Comparison of ENCODE assay signal across 32 mouse cellular contexts in genomic region chr19:57252692-57253448, GRCm38 (mm10).
DNase-seq lines count a peak whose midpoint lies in the region; ATAC-seq lines count a peak whose summit lies in the region.
"Had no signal": no experiment of that assay in that cellular context is flagged by ENCODE, and none has a peak within 500 bp of the region (broad histone marks: within the 10 kb centered on the region; RNA-seq: fewer than 3 reads in every experiment).

No protein-coding gene starts in this region.

- H3K27me3 ChIP-seq in heart, embryonic 16.5 days (ENCODE audit: control insufficient read depth, insufficient read depth, low read length) = no peaks in the 10 kb centered on the region
- H3K27me3 ChIP-seq in liver, embryonic 13.5 days = no peaks in the 10 kb centered on the region
- no peaks in the 10 kb centered on the region for H3K27me3 ChIP-seq in liver, embryonic 11.5 days (replicated peaks; ENCODE audit: control insufficient read depth, insufficient read depth, low read length)
- no peaks in the 10 kb centered on the region for H3K27me3 ChIP-seq in midbrain, embryonic 11.5 days (ENCODE audit: control insufficient read depth, insufficient read depth, low read length)
- H3K27me3 ChIP-seq in midbrain, embryonic 10.5 days (ENCODE audit: low read depth, poor library complexity, severe bottlenecking) = peaks cover 5% of the 10 kb centered on the region
- no peaks in the 10 kb centered on the region for H3K27me3 ChIP-seq in stomach, embryonic 16.5 days (ENCODE audit: control insufficient read depth, insufficient read depth, low read length)
- H3K27me3 ChIP-seq: embryonic facial prominence, embryonic 12.5 days; hindbrain, embryonic 15.5 days; midbrain, embryonic 15.5 days; neural tube, embryonic 15.5 days; stomach, embryonic 15.5 days had no signal

- ATAC-seq in heart, embryonic 16.5 days (replicated peaks; ENCODE audit: extremely low read depth, insufficient read depth, low FRiP score) = peak; percentile 28; the same call in 1 of the 2 replicates
- ATAC-seq in liver, embryonic 13.5 days (ENCODE audit: low read depth) = no peak
- no peak for ATAC-seq in liver, embryonic 11.5 days (replicated peaks; ENCODE audit: low FRiP score)
- no peak for ATAC-seq in midbrain, embryonic 11.5 days (ENCODE audit: low FRiP score)
- peak; percentile 56; the same call in 1 of the 2 replicates for ATAC-seq in stomach, embryonic 16.5 days (ENCODE audit: insufficient read depth, low FRiP score)
- ATAC-seq: CD4-positive, CD25-positive, alpha-beta regulatory T cell, adult 4 months; forebrain, embryonic 14.5 days; inflammation-experienced regulatory T-cells, adult 6 months; midbrain, embryonic 15.5 days had no signal

- H3K4me2 ChIP-seq in heart, embryonic 16.5 days (ENCODE audit: low read depth, low read length) = no peak overlapping the region
- H3K4me2 ChIP-seq in liver, embryonic 13.5 days = no peak overlapping the region
- no peak overlapping the region for H3K4me2 ChIP-seq in liver, embryonic 11.5 days
- H3K4me2 ChIP-seq in midbrain, embryonic 11.5 days = no peak overlapping the region
- no peak overlapping the region for H3K4me2 ChIP-seq in stomach, embryonic 16.5 days (ENCODE audit: low read depth, low read length)
- H3K4me2 ChIP-seq: embryonic facial prominence, embryonic 12.5 days; hindbrain, embryonic 15.5 days; midbrain, embryonic 15.5 days; neural tube, embryonic 15.5 days; stomach, embryonic 15.5 days had no signal

- no peak overlapping the region for H3K4me3 ChIP-seq in heart, embryonic 16.5 days (ENCODE audit: low read length)
- no peak overlapping the region for H3K4me3 ChIP-seq in liver, embryonic 13.5 days (replicated peaks)
- H3K4me3 ChIP-seq in liver, embryonic 11.5 days (ENCODE audit: low read depth, low read length) = no peak overlapping the region
- H3K4me3 ChIP-seq in midbrain, embryonic 11.5 days (ENCODE audit: low read depth, low read length) = no peak overlapping the region
- no peak overlapping the region for H3K4me3 ChIP-seq in midbrain, embryonic 10.5 days
- H3K4me3 ChIP-seq in stomach, embryonic 16.5 days (replicated peaks; ENCODE audit: low read length) = no peak overlapping the region
- H3K4me3 ChIP-seq: embryonic facial prominence, embryonic 12.5 days; hindbrain, embryonic 10.5 days; hindbrain, embryonic 15.5 days; midbrain, embryonic 15.5 days; neural tube, embryonic 15.5 days; stomach, embryonic 15.5 days had no signal

- no peak overlapping the region for H3K9ac ChIP-seq in heart, embryonic 16.5 days (ENCODE audit: low read length)
- no peak overlapping the region for H3K9ac ChIP-seq in liver, embryonic 13.5 days
- no peak overlapping the region for H3K9ac ChIP-seq in liver, embryonic 11.5 days (ENCODE audit: low read depth, low read length)
- H3K9ac ChIP-seq in midbrain, embryonic 11.5 days (ENCODE audit: low read length) = no peak overlapping the region
- H3K9ac ChIP-seq in stomach, embryonic 16.5 days (ENCODE audit: low read length) = no peak overlapping the region
- H3K9ac ChIP-seq: embryonic facial prominence, embryonic 12.5 days; hindbrain, embryonic 15.5 days; midbrain, embryonic 15.5 days; neural tube, embryonic 15.5 days; stomach, embryonic 15.5 days had no signal

- intact Hi-C loops in heart, postnatal 10 days (cut with DNase I) = no loop called here

- H3K27ac ChIP-seq in heart, embryonic 16.5 days (ENCODE audit: low read length) = no peak overlapping the region
- peak overlapping the region; percentile 53; the same call in 1 of the 2 replicates for H3K27ac ChIP-seq in liver, embryonic 13.5 days
- no peak overlapping the region for H3K27ac ChIP-seq in liver, embryonic 11.5 days (ENCODE audit: low read depth, low read length)
- H3K27ac ChIP-seq in midbrain, embryonic 11.5 days (ENCODE audit: low read depth, low read length) = no peak overlapping the region
- no peak overlapping the region for H3K27ac ChIP-seq in midbrain, embryonic 10.5 days (replicated peaks)
- H3K27ac ChIP-seq in stomach, embryonic 16.5 days (ENCODE audit: low read length) = no peak overlapping the region
- H3K27ac ChIP-seq: embryonic facial prominence, embryonic 12.5 days; hindbrain, embryonic 10.5 days; hindbrain, embryonic 15.5 days; kidney, postnatal 0 days; macrophage; midbrain, embryonic 15.5 days; neural tube, embryonic 15.5 days; stomach, embryonic 15.5 days had no signal

- WGBS in heart, embryonic 16.5 days = 53% methylated on average over 9 of the region's 9 CpGs
- 48% methylated on average over 9 of the region's 9 CpGs for WGBS in liver, embryonic 13.5 days (ENCODE audit: insufficient replicate concordance)
- 55% methylated on average over 9 of the region's 9 CpGs for WGBS in liver, embryonic 11.5 days
- 81% methylated on average over 9 of the region's 9 CpGs for WGBS in midbrain, embryonic 11.5 days
- 84% methylated on average over 9 of the region's 9 CpGs for WGBS in midbrain, embryonic 10.5 days
- WGBS in stomach, embryonic 16.5 days = 52% methylated on average over 9 of the region's 9 CpGs

- no peaks in the 10 kb centered on the region for H3K36me3 ChIP-seq in heart, embryonic 16.5 days (ENCODE audit: control insufficient read depth, insufficient read depth)
- H3K36me3 ChIP-seq in liver, embryonic 13.5 days = no peaks in the 10 kb centered on the region
- no peaks in the 10 kb centered on the region for H3K36me3 ChIP-seq in liver, embryonic 11.5 days (ENCODE audit: control insufficient read depth, insufficient read depth, low read length)
- no peaks in the 10 kb centered on the region for H3K36me3 ChIP-seq in midbrain, embryonic 11.5 days (ENCODE audit: control insufficient read depth, insufficient read depth, low read length)
- no peaks in the 10 kb centered on the region for H3K36me3 ChIP-seq in midbrain, embryonic 10.5 days
- H3K36me3 ChIP-seq in stomach, embryonic 16.5 days (ENCODE audit: control insufficient read depth, insufficient read depth, low read length) = no peaks in the 10 kb centered on the region
- H3K36me3 ChIP-seq: embryonic facial prominence, embryonic 12.5 days; hindbrain, embryonic 10.5 days; hindbrain, embryonic 15.5 days; midbrain, embryonic 15.5 days; neural tube, embryonic 15.5 days; stomach, embryonic 15.5 days had no signal

- no peak for DNase-seq in heart, postnatal 10 days
- DNase-seq in liver, embryonic 13.5 days = no peak
- DNase-seq in liver, embryonic 11.5 days (ENCODE audit: low spot score) = no peak
- peak; percentile 59 for DNase-seq in midbrain, embryonic 11.5 days (ENCODE audit: low spot score, missing footprints)
- DNase-seq in midbrain, embryonic 10.5 days (ENCODE audit: low spot score) = no peak
- DNase-seq: adrenal gland, postnatal 14 days; cerebellum, adult 11 months; cerebellum, adult 9-10 months; embryo, embryonic 11 days; gastrocnemius, postnatal 14 days; kidney, adult 18-20 months; kidney, postnatal 4 days; layer of hippocampus, postnatal 36 days; left cerebral cortex, postnatal 4 days; lung, adult 18-20 months; retina, postnatal 1 day; right cerebral cortex, postnatal 14 days; thymus, adult 18-20 months; thymus, postnatal 25 days had no signal

- H3K9me3 ChIP-seq in heart, embryonic 16.5 days (replicated peaks; ENCODE audit: control insufficient read depth, low read length) = no peaks in the 10 kb centered on the region
- H3K9me3 ChIP-seq in liver, embryonic 13.5 days (replicated peaks) = no peaks in the 10 kb centered on the region
- H3K9me3 ChIP-seq in liver, embryonic 11.5 days (ENCODE audit: control insufficient read depth, low read length) = no peaks in the 10 kb centered on the region
- no peaks in the 10 kb centered on the region for H3K9me3 ChIP-seq in midbrain, embryonic 11.5 days (ENCODE audit: control insufficient read depth, low read length)
- H3K9me3 ChIP-seq in midbrain, embryonic 10.5 days (replicated peaks) = no peaks in the 10 kb centered on the region
- H3K9me3 ChIP-seq in stomach, embryonic 16.5 days (replicated peaks; ENCODE audit: control insufficient read depth, low read length) = no peaks in the 10 kb centered on the region
- H3K9me3 ChIP-seq: embryonic facial prominence, embryonic 12.5 days; hindbrain, embryonic 10.5 days; hindbrain, embryonic 15.5 days; midbrain, embryonic 15.5 days; neural tube, embryonic 15.5 days; stomach, embryonic 15.5 days had no signal

- peaks cover 23% of the 10 kb centered on the region for H3K4me1 ChIP-seq in heart, embryonic 16.5 days (ENCODE audit: control insufficient read depth, insufficient read depth, low read length)
- H3K4me1 ChIP-seq in liver, embryonic 13.5 days (replicated peaks) = peaks cover 6% of the 10 kb centered on the region
- peaks cover 9% of the 10 kb centered on the region for H3K4me1 ChIP-seq in liver, embryonic 11.5 days (replicated peaks; ENCODE audit: control insufficient read depth, insufficient read depth, low read length)
- peaks cover 7% of the 10 kb centered on the region for H3K4me1 ChIP-seq in midbrain, embryonic 11.5 days (ENCODE audit: control insufficient read depth, insufficient read depth, low read length)
- H3K4me1 ChIP-seq in midbrain, embryonic 10.5 days = peaks cover 10% of the 10 kb centered on the region
- peaks cover 4% of the 10 kb centered on the region; the same call in 1 of the 2 replicates for H3K4me1 ChIP-seq in stomach, embryonic 16.5 days (ENCODE audit: control insufficient read depth, insufficient read depth, low read length)
- H3K4me1 ChIP-seq: hindbrain, embryonic 10.5 days; hindbrain, embryonic 15.5 days; midbrain, embryonic 15.5 days; neural tube, embryonic 15.5 days had no signal

Comparison
In these comparisons a context has a peak if more than half of its experiments do, and no peak if none do; other contexts are left out.
1. ATAC-seq: peak in heart, embryonic 16.5 days (single experiment) and stomach, embryonic 16.5 days (single experiment); none in liver, embryonic 13.5 days (single experiment), liver, embryonic 11.5 days (single experiment) and midbrain, embryonic 11.5 days (single experiment).